ENCODE assay signal across 16 mouse cellular contexts in the genomic region with DNA sequence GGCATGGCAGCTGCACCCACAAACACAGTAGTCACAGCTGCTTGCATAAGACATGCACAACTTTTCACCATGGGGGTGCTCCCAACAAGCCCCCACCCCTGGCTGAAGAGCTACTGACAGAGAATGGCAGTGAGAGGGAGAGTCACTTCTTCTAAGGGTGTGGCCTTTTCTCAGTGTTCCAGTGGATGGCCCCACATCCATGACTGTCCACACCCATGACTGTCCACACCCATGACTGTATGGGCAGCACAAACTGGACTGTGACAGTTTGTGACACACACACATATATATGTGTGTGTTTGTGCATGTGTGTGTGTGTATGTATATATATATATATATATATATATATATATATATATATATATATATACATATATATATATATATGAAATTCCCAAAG. TPM values are rescaled to one million over a fixed set of nuclear protein-coding genes. Genes with fewer than 3 reads are reported as not detected.
DNase-seq lines count a peak whose midpoint lies in the region; ATAC-seq and TF ChIP-seq lines count a peak whose summit lies in the region.
"Had no signal": no experiment of that assay in that cellular context is flagged by ENCODE, and none has a peak within 500 bp of the region (broad histone marks: within the 10 kb centered on the region; RNA-seq: fewer than 3 reads in every experiment).

No protein-coding gene starts in this region.

- H3K36me3 ChIP-seq in kidney, adult 2 months (ENCODE audit: control insufficient read depth, insufficient read depth, low read length): no peaks in the 10 kb centered on the region
- H3K36me3 ChIP-seq in lung, embryonic 16.5 days (ENCODE audit: control insufficient read depth, insufficient read depth, low read length): no peaks in the 10 kb centered on the region
- no peaks in the 10 kb centered on the region for H3K36me3 ChIP-seq in hindbrain, embryonic 16.5 days (ENCODE audit: control insufficient read depth, insufficient read depth, low read length)
- H3K36me3 ChIP-seq: embryonic facial prominence, embryonic 15.5 days; forebrain, embryonic 10.5 days had no signal

- ATAC-seq in lung, embryonic 16.5 days (ENCODE audit: low read depth): no peak
- no peak for ATAC-seq in hindbrain, embryonic 16.5 days

- no peaks in the 10 kb centered on the region for H3K9me3 ChIP-seq in lung, embryonic 16.5 days (ENCODE audit: control insufficient read depth, low read length)
- H3K9me3 ChIP-seq in hindbrain, embryonic 16.5 days (ENCODE audit: control insufficient read depth, low read length): no peaks in the 10 kb centered on the region
- H3K9me3 ChIP-seq: embryonic facial prominence, embryonic 15.5 days; limb, embryonic 12.5 days had no signal

- H3K27ac ChIP-seq in gastrocnemius, adult 2 months: peak overlapping the region; percentile 75
- peak overlapping the region; percentile 6; the same call in 1 of the 2 replicates for H3K27ac ChIP-seq in kidney, adult 2 months (ENCODE audit: insufficient read depth, low read depth, low read length)
- peak overlapping the region; percentile 74 for H3K27ac ChIP-seq in lung, embryonic 16.5 days (ENCODE audit: low read length)
- H3K27ac ChIP-seq in hindbrain, embryonic 16.5 days (ENCODE audit: low read depth, low read length): peak overlapping the region; percentile 39; the same call in 1 of the 2 replicates
- H3K27ac ChIP-seq: embryonic facial prominence, embryonic 15.5 days had no signal

- no peak overlapping the region for H3K9ac ChIP-seq in lung, embryonic 16.5 days (ENCODE audit: low read length)
- H3K9ac ChIP-seq in hindbrain, embryonic 16.5 days (ENCODE audit: low read depth, low read length): no peak overlapping the region
- H3K9ac ChIP-seq: embryonic facial prominence, embryonic 15.5 days; limb, embryonic 12.5 days had no signal

- no peaks in the 10 kb centered on the region for H3K27me3 ChIP-seq in kidney, adult 2 months (replicated peaks; ENCODE audit: control insufficient read depth, insufficient read depth, low read length)
- H3K27me3 ChIP-seq in lung, embryonic 16.5 days (ENCODE audit: control insufficient read depth, insufficient read depth, low read depth, low read length): no peaks in the 10 kb centered on the region
- H3K27me3 ChIP-seq in hindbrain, embryonic 16.5 days (replicated peaks; ENCODE audit: control insufficient read depth, insufficient read depth, low read length): no peaks in the 10 kb centered on the region
- H3K27me3 ChIP-seq: embryonic facial prominence, embryonic 15.5 days; limb, embryonic 12.5 days had no signal

- H3K4me1 ChIP-seq in kidney, adult 2 months (ENCODE audit: control insufficient read depth, insufficient read depth, low read length): peaks cover 44% of the 10 kb centered on the region
- H3K4me1 ChIP-seq in lung, embryonic 16.5 days (replicated peaks; ENCODE audit: control insufficient read depth, insufficient read depth, low read length): peaks cover 53% of the 10 kb centered on the region
- peaks cover 32% of the 10 kb centered on the region for H3K4me1 ChIP-seq in hindbrain, embryonic 16.5 days (ENCODE audit: control insufficient read depth, insufficient read depth, low read depth, low read length)

- H3K4me2 ChIP-seq in lung, embryonic 16.5 days (ENCODE audit: low read depth, low read length): no peak overlapping the region
- no peak overlapping the region for H3K4me2 ChIP-seq in hindbrain, embryonic 16.5 days (ENCODE audit: low read length)
- H3K4me2 ChIP-seq: embryonic facial prominence, embryonic 15.5 days; limb, embryonic 12.5 days had no signal

- intact Hi-C loops in gastrocnemius, adult 2 months (cut with DNase I): loop anchor here (2.0 kb wide), 1 partner anchor 23 kb away; no protein-coding TSS in a partner anchor

- H3K4me3 ChIP-seq in gastrocnemius, adult 2 months: no peak overlapping the region
- no peak overlapping the region for H3K4me3 ChIP-seq in kidney, adult 2 months (ENCODE audit: insufficient read depth, low read depth, low read length)
- no peak overlapping the region for H3K4me3 ChIP-seq in lung, embryonic 16.5 days (ENCODE audit: low read length)
- no peak overlapping the region for H3K4me3 ChIP-seq in hindbrain, embryonic 16.5 days (ENCODE audit: low read length)
- H3K4me3 ChIP-seq: embryonic facial prominence, embryonic 15.5 days; forebrain, embryonic 10.5 days; limb, embryonic 12.5 days had no signal

- TF ChIP-seq CTCF in gastrocnemius, adult 2 months (IDR thresholded peaks at IDR 0.05): no peak
- TF ChIP-seq CTCF in kidney, adult 2 months (conservative IDR thresholded peaks at IDR 0.05; ENCODE audit: insufficient read depth, insufficient read length, low read depth, low read length): no peak

- no peak for DNase-seq in gastrocnemius, adult 2 months
- DNase-seq in gastrocnemius, postnatal 4 days (ENCODE audit: low spot score in 2 of 2): no peak
- DNase-seq in kidney, adult 2 months: no peak
- no peak for DNase-seq in kidney, adult 18-20 months
- DNase-seq in lung, postnatal 36 days: no peak
- DNase-seq in right cerebral cortex, postnatal 10 days (ENCODE audit: low spot score in 2 of 2): no peak
- DNase-seq: cerebellum, adult 9-11 months; gastrocnemius, postnatal 25 days; kidney, postnatal 14 days; lung, adult 18-20 months; thymus, adult 2 months had no signal

- TF ChIP-seq POLR2A in kidney, adult 2 months (IDR thresholded peaks at IDR 0.05; ENCODE audit: low read depth, low read length): no peak

RNA-seq across cellular contexts. Expression of a gene that starts 42.8 kb away (rescaled TPM):
- 10 to 100 TPM; 63.7 to 63.9 TPM for total RNA-seq in gastrocnemius, adult 2 months (2021)
- total RNA-seq in gastrocnemius, postnatal 4 days (2021): 10 to 100 TPM; 37.4 to 45.6 TPM
- 95.2 and 125 TPM in 2 replicates for polyA plus RNA-seq in kidney, adult 2 months (2012; rRNA removed)
- 29.6 and 33.4 TPM in 2 replicates for polyA plus RNA-seq in lung, embryonic 16.5 days (2015; fragmentation: Nextera tagmentation; extraction: Ambion mirVana)
- polyA plus RNA-seq in hindbrain, embryonic 16.5 days (2015; fragmentation: Nextera tagmentation; extraction: Ambion mirVana): 69.2 and 79.3 TPM in 2 replicates

RNA-seq across cellular contexts. Expression of a gene that starts 43.3 kb away (rescaled TPM):
- 1 to 10 TPM in 1 of 2 experiments, under 1 TPM in 1; 0.87 to 1.0 TPM for total RNA-seq in gastrocnemius, adult 2 months (2021)
- 1 to 10 TPM; 1.0 to 1.8 TPM for total RNA-seq in gastrocnemius, postnatal 4 days (2021)
- polyA plus RNA-seq in kidney, adult 2 months (2012; rRNA removed): 2.6 and 2.8 TPM in 2 replicates
- polyA plus RNA-seq in lung, embryonic 16.5 days (2015; fragmentation: Nextera tagmentation; extraction: Ambion mirVana): 11.2 and 11.3 TPM in 2 replicates
- polyA plus RNA-seq in hindbrain, embryonic 16.5 days (2015; fragmentation: Nextera tagmentation; extraction: Ambion mirVana): 6.0 and 7.8 TPM in 2 replicates

Comparison
In these comparisons a context has a peak if more than half of its experiments do, and no peak if none do; other contexts are left out.
1. H3K27ac ChIP-seq: peak in every context shown above with its lines; median percentile 75 in gastrocnemius, adult 2 months; 74 in lung, embryonic 16.5 days; 39 in hindbrain, embryonic 16.5 days; 6 in kidney, adult 2 months.